Mouse (Mus musculus) T-helper 2 cell (primary cell): ENCODE data around the gene Bicc1.

ENCODE experiments used
- in situ Hi-C: fragments of 300-600 bp; cut with MboI, MseI; formaldehyde crosslinking; loops from one replicate; pipeline ENCODE4 v1.15.1; 2025; ENCODE audit warnings: high pct_unique_total_duplicates

The Bicc1 gene

DNA sequence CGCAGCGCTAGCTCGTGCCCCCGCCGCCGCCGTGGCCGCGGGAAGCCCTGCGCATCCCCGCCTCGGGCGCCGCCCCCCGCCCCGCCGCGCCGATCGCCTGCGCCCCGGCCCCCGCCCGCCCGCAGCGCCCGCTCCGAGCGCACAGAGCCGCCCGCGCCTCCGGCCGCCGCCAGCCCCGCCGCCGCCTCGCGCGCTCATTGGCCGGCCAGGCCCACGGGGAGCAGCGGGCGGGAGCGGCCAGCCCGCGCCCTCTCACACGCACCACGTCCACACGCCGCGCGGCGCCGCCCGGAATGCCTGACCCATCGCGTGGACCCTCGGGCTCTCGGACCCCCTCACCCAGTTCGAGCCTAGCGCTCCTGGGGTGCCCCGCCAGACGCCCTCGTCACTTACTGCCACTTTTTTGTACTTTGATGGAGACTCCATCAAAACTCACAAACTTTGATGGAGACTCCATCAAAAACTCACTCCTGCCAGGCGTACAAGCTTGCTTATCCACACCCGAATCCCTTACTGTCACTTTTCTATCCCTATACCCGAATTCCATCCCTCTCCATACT, at the start of gene Bicc1:
TSS of gene Bicc1 (minus strand) at position 25 of the 560 bp plus-strand sequence.
- in situ Hi-C loops, result no loop called here

DNA sequence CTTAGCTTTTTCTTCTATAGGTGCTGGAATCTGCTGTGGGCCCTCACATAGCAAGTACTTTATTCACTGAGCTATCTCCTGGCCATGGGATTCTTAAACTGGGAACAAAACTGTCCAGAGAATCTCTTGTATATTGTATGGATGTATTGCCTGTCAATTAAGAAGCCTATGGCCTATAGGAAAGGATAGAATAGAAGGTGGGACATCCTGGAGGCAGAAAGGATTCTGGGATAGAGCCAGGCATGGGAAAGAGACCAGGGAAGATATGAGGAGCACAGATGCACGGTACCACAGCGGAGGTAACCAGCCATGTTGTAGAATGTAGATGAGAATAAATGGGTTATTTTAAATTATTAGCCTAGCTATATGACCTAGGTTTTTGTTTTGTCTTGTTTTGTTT, 42.0 kb upstream of the Bicc1 start:
- in situ Hi-C loops, result no loop called here

DNA sequence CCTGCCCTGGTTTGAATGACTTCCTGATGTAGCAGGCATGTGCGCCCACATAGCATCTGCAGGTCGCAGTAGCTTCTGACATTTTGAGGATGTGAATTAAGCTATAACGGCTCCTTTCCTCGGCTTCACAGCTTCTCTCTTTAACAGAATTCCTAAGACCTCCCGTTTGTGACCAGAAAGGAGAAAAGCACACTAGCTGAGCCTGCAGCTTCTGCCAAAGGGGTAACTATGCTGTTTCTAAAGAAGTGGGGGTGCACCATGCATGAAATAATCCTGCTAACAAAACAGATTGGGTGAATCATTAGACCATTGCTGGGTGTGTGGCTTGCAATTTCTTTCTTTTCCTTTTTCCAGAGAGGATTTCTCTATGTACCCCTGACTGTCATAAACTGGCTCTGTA, 41.5 kb upstream of the Bicc1 start:
- in situ Hi-C loops, result no loop called here

DNA sequence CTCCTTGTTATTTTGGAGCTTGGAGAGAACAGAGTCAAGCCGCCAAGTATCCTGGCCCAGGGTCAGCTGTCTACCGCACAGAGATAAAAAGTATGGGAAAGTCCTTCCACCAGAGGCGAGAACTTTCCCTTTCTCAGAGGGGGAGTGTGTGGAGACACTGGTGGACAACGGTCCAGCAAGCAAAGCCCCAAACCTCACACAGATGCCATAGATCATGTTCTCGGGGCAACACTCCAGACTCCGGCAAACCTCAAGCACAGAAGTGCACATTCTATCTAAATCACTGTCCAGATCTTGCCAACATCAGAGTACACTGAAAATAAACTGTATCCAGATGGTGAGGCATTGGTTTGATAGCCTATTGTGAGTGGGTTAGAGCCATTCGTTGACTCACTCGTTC, 39.2 kb upstream of the Bicc1 start:
- in situ Hi-C loops, result no loop called here

DNA sequence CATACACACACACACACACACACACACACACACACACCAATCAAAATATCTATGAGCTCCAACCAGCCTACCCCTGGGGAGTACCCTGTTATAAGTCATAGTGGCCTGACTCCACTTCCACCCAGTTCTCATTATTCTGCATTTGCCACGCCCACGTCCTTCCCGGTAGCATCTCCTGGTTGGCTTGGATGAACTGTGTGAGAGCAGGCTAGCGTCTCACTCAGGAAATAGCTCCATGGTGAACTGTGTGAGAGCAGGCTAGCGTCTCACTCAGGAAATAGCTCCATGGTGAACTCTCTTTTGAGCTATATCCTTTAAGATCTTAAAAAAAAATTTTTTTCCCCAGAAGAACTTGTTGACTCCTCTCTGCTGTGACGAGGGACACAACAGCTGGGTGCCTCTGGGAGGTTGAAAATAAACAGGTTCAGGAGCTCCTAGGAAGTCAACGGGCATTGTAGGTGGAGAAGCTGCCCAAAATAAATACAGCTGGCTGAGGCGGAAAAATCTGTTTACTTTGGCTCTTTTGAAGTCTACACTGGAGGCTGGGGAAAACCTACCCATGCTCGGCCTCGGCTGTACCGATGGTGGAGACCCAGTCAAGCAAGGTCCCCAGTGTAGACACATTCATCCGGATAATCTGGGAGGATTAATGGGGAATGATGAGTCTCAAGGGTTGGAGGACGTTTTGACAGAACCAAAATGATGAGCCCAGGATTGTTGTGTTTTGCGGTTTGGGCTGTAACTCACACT, 37.7 kb upstream of the Bicc1 start:
- in situ Hi-C loops, result no loop called here

DNA sequence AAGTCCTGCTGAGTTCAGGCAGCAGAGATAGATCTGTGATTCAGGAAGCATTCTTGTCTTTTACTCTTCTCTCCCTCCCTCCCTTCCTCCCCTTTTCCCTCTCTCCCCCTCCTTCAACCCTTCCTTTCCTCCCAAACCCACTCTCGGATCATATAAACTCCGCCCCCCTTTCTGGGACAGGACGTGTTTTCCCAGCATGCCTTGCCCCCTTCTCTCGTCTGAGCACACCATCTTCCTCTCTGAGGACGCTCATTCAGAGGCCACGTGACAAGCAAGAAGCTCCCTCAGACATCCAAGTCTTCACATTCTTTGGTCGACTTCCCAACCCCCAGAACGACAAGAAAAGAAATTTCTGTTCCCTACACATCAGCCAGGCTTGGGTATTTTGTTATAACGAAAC, 36.0 kb upstream of the Bicc1 start:
- in situ Hi-C loops, result no loop called here

DNA sequence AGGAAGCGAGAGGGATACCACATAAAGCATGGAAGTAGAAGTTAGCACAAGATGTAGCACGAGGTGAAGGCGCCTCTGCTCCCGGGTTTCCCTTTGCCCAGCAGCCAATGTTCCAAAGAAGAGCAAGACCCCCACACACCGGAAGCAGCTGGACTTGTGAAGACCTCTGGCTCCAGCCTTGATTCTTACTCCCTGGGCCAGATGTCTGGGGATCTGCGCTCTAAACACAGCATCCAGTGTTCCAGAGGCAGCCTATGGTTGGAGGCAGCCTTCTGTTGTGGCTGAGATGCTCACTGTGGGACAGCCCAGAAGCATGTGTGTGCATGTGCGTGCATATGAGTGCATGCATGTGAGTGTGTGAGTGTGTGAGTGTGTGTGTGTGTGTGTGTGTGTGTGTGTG, 35.2 kb upstream of the Bicc1 start:
- in situ Hi-C loops, result no loop called here

DNA sequence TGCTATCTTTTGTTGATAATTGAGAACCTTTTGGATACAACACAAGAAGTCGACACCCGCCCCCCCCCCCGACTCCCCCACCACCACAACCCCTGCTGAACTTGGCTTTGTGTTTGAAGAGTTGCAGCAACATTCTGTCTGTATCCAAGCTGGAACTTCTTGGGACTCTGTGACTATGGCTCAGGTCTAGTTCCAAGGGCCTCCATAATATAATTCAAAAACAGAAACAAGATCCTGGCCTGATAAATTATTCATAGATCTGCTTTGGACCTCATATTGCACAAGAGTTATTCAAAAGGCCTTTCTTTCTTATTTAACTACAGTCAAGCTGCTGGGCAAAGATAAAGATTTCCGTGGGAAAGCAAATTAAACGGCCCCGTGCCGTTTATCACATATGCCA, 33.8 kb upstream of the Bicc1 start:
- in situ Hi-C loops, result no loop called here

DNA sequence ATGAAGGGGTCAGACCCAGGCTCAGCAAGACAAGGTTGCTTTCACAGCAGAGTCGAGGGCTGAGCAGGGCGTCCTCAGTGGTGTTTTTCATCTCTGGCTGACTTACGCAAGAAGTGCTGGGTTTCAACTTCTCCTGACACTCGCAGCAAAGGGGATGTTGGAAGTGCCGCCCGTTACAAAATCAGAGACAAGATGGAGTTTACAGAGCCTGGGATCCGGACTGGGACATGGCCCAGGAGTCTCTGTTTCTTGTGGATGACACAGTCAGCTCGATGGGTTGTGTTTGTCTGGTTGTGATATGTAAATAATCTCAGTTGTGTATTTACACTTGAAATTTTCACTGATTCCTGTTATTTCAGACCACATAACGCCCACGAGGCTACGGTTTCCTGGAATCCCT, 33.4 kb upstream of the Bicc1 start:
- in situ Hi-C loops, result no loop called here

DNA sequence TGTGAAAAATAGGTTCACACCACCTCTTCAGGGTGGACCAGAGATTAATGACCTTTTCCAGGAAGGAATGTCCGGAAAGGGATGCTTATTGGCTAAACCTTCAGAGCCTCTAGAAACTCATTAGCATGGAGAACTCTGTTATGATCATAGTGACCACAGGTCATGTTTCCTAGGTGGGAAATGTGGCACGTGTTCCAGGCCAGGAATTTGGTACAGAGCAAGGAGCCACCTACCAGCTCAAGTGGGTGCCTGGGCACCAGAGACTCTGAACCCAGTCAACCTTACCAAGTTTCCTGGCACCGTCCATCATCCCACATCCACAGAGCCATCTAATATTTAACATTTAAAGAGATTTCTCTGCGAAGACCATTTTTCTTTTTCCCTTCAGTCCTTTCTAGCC, 29.2 kb upstream of the Bicc1 start:
- in situ Hi-C loops, result no loop called here

DNA sequence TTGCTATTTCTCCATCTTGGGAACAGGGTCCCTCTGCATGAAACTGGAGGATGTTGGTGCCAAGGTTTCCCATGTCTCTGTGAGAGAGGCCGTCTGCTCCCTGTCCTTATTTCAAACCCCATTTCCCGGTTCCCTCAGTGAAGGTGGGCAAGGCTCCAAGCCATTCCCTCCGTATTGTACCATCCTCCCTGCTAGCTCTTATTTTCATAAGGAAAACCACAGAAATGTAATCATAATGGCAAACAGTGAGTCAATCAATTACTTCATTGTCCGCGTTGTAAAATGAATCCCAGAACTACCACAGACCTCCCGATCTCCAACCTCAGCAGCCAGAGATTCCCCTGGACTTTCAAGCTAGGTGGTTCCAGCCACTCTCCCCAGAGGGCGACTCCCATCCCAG, 25.6 kb upstream of the Bicc1 start:
- in situ Hi-C loops, result no loop called here

DNA sequence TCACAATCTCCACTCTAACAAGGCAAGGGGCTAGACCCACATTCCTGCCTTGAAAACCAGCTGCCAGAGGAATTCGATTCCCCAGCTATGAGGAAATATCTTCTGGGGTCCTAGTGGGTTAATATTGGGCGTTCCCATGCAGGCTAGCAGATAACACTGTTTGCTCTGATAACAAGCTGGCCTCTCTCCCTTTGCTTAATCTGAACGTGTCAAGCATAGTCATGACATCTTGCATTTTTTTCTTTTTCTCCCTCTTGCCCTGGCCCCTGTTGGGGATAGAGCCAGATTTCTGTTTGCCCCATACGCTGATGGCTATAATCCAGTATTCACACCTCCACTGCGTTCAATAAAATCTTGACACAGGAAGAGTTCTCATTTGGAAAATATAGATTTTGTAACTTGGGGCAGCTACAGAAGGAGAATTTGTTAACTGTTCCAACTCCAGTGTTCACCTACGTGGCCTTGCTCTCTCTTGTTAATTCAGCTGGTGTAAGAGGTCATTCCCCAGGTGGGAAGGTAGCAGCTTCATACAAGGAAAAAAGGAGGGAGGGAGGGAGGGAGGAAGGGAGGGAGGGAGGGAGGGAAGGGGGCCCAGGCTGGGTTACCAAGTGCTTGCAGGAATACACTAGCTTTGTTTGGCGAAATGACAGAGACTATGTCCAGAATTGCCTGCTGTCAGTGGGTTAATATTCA, 24.0 kb upstream of the Bicc1 start:
- in situ Hi-C loops, result no loop called here

DNA sequence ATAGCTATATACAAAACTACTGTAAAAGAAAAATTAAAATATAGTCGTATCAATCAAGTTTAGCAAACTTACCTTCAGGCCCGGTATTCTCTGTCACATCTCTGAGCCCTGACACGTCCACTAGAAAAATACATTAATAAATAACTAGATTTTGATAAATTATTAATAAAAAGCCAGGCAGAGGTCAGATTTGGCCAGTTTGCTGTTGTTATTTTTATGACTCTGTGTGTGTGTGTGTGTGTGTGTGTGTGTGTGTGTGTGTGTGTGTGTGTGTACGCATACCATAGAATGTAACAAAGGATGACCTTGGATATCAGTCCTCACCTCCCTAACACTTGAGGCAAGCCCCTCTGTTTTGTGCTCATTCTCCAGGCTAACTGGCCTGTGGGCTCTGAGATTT, 22.4 kb upstream of the Bicc1 start:
- in situ Hi-C loops, result no loop called here

DNA sequence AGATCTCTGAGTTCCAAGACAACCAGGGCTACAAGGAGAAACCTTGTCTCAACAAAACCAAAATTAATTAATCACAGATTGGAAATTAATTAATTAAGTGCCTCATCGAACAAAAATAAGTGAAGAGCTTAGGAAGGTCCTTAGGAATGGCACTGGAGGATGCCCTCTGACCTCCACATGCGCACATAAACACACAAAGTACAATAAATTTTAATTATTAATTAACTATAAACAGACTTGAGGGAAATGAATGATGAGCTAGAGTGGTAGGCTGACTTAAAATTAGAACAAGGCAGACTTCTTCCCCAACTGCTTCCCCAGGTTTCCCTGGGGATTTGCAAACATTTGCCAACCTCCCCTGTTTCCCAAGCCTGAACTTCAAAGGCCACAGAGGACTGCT, 21.6 kb upstream of the Bicc1 start:
- in situ Hi-C loops, result no loop called here

DNA sequence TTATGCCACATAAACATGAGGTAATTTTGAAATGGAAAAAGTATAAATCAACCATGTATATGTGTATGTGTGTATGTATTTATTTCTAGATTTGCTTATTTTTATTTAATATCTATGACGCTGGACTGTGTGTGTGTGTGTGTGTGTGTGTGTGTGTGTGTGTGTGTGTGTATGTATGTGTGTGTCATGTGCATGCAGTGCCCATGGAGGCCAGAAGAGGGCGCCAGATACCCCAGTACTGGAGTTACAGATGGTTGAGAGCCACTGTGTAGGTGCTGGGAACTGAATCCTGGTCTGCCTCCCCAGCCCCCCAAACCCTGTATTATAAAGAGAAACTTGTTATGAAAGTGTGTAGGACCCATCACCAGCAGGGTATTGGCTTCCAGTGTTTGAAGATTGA, 20.6 kb upstream of the Bicc1 start:
- in situ Hi-C loops, result no loop called here

DNA sequence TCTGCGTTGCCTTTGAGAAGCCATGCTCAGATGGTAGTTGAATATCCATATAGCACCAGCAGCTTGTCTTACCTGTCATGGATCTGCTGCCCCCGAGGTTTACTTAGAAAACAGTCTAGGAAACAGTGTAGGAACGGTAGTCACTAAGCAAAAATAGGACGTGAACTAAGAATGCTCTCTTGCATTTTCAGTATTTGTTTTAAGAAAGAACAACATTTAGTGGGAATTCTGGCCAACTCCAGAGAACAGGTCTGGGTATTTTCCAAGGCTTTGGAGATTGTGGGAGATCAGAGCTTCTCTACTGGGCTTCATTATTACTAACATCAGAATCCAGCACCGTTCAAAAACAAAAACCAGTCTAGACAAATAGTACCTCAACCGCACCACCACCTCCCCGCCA, 17.7 kb upstream of the Bicc1 start:
- in situ Hi-C loops, result loop anchor here (10.0 kb wide), 1 partner anchor 588 kb away; no protein-coding TSS in a partner anchor

DNA sequence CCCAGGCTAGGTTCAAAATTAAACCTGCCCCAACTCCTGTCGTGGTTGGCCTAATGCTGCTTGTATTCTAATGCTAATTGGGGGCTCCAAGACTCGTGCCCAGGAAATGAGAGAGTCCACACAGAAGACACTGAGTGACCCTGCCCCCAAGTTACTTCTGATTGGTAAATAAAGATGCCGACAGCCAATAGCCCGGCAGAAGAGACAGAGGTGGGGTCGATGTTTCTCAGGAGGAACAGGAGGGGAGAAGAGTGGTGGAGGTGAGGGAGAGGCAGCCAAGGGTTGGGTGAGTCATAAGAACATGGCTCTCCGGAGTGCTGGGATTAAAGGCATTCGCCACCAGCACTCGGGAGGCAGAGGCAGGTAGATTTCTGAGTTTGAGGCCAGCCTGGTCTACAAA, 16.8 kb upstream of the Bicc1 start:
- in situ Hi-C loops, result loop anchor here (10.0 kb wide), 1 partner anchor 588 kb away; no protein-coding TSS in a partner anchor

DNA sequence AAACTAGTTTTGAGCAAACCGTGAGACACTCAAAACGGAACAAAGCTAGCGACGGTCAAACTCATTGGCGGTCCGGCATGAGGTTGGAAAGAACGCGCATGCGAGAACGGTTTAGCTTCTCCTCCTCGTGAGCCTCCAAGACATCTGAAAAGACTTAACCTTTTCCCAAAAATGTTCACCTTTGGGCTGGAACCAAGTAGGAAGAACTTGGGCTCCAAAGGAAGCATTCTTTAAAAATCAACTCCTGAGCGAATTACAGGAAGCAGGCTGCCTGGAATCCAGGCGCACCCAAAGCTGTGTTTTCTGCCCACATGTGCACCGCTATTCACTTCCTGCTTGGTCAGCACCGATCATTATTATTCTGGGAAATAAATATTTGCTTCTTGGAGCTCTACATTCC, 15.8 kb upstream of the Bicc1 start:
- in situ Hi-C loops, result loop anchor here (10.0 kb wide), 1 partner anchor 590 kb away; no protein-coding TSS in a partner anchor

DNA sequence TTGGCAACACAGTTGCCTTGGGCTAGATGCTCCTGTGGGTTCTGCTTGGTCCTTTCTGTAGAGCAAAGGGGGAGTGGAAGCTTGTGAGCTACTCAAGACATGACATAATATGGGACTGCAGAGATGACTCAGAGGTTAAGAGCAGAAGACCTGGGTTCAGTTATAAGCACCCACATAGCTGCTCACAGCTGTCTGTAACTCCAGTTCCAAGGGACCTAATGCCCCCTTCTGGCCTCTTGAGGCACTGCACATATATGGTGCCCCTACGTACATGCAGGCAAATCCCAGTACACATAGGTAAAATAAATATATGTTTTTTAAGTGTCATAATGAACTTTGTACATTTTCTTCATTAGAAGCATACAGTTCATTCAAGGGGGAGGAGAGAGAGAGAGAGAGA, 11.9 kb upstream of the Bicc1 start:
- in situ Hi-C loops, result loop anchor here (10.0 kb wide), 1 partner anchor 593 kb away; no protein-coding TSS in a partner anchor

DNA sequence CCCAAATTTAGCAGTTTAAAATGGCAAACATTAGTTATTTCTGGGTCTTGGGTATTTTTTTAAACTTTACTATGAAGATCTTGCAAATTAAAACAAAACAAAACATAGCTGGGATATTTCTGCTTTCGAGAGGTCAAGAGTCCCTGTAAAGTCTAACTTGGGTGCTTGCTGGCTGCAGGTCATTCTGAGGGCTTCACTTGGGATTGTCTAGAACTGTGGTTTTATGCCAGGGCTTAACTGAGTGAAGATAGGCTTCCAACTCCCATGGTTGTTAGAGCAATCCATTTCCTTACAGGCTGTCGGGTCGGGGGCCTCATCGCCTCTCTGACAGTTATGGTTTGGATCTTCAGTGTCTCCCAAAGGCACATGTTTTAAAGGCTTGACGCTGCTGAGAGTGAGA, 11.3 kb upstream of the Bicc1 start:
- in situ Hi-C loops, result loop anchor here (10.0 kb wide), 1 partner anchor 594 kb away; no protein-coding TSS in a partner anchor

DNA sequence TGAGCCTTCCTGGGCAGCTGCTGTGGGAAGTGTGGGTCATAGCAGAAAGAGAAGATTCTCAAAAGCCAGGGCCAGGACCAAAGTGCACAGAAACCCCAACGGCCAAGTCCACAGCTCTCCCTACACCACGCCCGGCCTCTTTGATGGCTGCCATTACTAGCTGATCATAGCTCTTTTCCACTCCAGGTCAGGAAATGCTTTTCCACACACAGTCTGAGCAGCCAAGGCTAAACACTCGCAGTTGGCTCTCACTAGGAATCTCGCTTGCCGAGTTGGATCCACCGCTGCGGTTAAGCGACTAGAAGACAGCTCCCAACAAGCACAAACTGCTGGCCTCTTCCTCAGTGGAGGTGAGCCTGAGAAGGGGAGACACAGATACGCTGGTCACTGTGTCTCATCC, 10.3 kb upstream of the Bicc1 start:
- in situ Hi-C loops, result loop anchor here (10.0 kb wide), 1 partner anchor 595 kb away; no protein-coding TSS in a partner anchor

DNA sequence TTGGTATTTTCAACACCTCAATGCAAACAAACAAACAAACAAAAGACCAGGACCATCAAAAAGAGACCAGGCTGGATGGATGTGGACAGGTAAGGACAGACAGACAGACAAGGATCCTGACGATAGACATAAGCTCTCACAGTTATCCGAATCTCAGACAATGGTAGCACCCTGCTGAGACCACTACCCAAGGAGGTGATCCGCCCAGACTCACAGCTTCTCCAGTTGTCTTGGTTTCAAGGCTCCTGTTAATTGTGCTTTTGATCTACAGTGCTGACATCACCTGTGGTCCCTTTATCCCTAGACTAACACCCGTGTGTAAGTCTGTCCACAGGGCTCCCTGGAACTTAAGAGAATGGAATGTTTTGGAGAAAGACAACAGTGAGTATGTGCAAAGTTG, 9.7 kb upstream of the Bicc1 start:
- in situ Hi-C loops, result no loop called here

DNA sequence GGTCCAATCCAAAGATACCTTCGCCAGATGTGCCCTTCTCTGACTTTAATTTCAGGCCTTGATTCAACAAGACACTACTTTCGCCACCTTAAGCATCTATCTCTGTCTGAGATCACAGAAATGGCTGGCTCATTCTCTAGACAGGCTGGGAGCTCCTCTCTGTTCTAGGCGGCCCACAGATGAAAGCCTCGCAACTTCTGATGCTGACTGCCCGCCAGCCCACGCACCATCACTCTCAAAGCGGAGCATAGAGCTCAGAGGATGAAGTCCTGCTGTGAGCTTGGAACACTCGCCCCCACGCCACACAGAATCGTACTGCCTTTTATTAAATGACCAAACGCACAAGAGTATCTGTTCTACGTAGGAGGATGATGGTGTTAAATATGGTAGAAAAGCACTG, 949 bp upstream of the Bicc1 start:
- in situ Hi-C loops, result no loop called here
